Mouse (Mus musculus): ENCODE measurements around the gene Crlf2.

The Crlf2 gene

DNA sequence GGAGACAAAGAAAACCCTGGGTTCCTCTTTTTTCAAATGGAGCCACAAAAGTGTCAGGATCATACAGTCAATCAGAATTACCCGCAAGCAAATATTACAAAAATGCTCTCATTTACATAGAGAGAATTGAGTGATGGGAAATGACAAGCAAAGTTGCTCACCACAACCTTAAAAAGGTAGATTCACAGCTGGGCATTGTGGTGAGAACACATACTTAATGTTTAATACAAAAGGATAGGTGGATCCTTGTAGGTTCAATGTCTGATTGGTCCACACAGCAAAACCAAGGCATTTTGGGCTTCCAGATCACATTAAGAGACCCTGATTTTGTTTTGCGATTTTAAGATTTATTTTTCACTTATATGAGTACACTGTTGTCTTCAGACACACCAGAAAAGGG is 11.7 kb downstream of the Crlf2 start:
- no peak for DNase-seq (ENCODE audit: low spot score)

DNA sequence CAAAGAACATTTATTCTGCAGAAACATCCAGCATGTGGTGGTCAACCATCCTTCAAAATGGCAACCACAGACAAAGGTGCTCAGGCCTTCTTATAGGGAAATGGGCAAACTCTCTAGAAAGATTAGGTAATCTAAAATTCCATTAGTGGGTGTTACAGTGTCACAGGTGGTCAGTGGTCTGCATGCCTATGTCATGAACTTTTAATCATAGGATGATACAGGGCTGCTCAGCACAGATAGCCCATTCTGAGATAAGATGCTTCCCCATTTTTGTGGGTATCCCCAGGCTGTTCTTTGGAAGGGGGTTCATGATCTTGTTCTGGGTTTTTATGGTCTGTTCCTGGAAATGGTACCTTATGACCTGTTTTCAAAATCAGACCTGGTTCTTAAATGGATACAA is 49.1 kb downstream of the Crlf2 start:
- no peak for DNase-seq (ENCODE audit: low spot score)

DNA sequence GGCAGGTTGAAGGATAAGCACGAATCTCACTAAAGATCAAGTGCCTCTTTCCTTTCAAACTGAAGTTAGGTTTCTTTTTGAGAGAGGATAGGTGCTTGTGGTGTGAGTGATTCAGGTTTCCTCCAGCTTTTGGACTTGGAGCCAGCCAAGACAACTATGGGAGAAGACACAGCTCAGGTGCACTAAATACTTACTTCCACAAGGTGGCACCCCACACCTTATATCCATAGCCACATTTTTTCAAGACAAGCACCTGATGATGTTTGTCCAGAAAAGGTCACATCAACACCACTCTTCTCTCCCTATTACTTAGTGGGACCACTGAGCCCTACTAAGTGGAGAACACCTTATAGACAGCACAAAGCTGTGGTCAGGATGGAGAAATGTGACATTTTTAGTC is 52.1 kb downstream of the Crlf2 start:
- peak; percentile 28 for DNase-seq (ENCODE audit: low spot score)
